Mouse (Mus musculus): Measurements from ENCODE around the gene 4930402H24Rik. TPM values are rescaled to one million over a fixed set of nuclear protein-coding genes. Genes with fewer than 3 reads are reported as not detected.

Gene 4930402H24Rik
- total and polyA plus RNA-seq, 3 experiments: 6.1 to 6.2 TPM; not detected in 1

GRCm38 (mm10) chr2:130733444-130733843 is 172.8 kb downstream of the 4930402H24Rik start:
- no peaks in the 10 kb centered on the region for H3K79me2 ChIP-seq (ENCODE audit: control insufficient read depth, insufficient read depth, low read length, poor library complexity)

DNA sequence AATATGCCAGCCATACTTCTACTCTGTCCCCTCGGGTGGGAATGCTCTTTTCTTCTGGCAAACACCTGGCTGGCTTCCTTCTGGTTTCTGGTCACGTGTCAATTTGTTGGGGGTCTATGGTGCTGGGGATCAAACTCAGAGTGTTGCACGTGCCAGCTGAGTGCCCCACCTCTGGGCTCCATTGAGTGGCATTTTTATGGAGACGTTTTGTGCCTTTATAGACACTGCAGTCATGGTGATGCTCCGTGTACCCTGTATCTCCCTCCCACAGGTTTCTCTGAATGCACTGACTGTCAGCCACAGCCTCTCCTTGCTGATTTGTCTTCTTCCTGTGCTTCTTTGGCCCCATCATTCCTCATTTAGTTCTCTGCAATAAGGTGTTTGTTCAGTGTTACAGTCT is 174.4 kb downstream of the 4930402H24Rik start:
- Histone ChIP-seq H3K36me3 (ENCODE audit: control insufficient read depth in 1 of 2, insufficient read depth in 2 of 2, low read length in 2 of 2) (peaks cover 0 to 6% of the 10 kb centered on the region in 2 experiments; a peak in 1 of 4 replicates), H3K4me1 (ENCODE audit: control insufficient read depth in 1 of 2, insufficient read depth in 2 of 2, low read length in 2 of 2) (no peaks in the 10 kb centered on the region; a peak in 1 of 4 replicates), H3K9me3 (replicated peaks; ENCODE audit: insufficient read depth, low read length) (no peaks in the 10 kb centered on the region), H3K9ac (ENCODE audit: control insufficient read depth, low read depth, low read length, poor library complexity, severe bottlenecking) (no peak overlapping the region), H3K27ac (ENCODE audit: control insufficient read depth, low read depth, low read length) (no peak overlapping the region), H3K27me3 (ENCODE audit: control insufficient read depth in 1 of 2, insufficient read depth in 2 of 2, low read length in 2 of 2) (no peaks in the 10 kb centered on the region), H3K4me3 (ENCODE audit: control insufficient read depth in 1 of 2, insufficient read depth in 1 of 2, low read depth in 2 of 2, low read length in 2 of 2) (no peak overlapping the region), H3K79me2 (ENCODE audit: control insufficient read depth, insufficient read depth, low read length, poor library complexity) (no peaks in the 10 kb centered on the region)
- no peak for DNase-seq (ENCODE audit: low read depth, low spot score)
- TF ChIP-seq HCFC1 (IDR thresholded peaks at IDR 0.05; ENCODE audit: low read depth, low read length) (no peak), SMC3 (IDR thresholded peaks at IDR 0.05; ENCODE audit: low read depth, low read length) (no peak), UBTF (IDR thresholded peaks at IDR 0.05; ENCODE audit: borderline replicate concordance, insufficient read depth, low read depth, low read length) (no peak), USF1 (IDR thresholded peaks at IDR 0.05; ENCODE audit: low read depth, low read length) (no peak), MAFK (IDR thresholded peaks at IDR 0.05; ENCODE audit: borderline replicate concordance, low read depth, low read length) (no peak), E2F4 (IDR thresholded peaks at IDR 0.05; ENCODE audit: borderline replicate concordance, low read depth, low read length) (no peak), ETS1 (IDR thresholded peaks at IDR 0.05; ENCODE audit: low read depth, low read length) (no peak)

More at GRCm38 (mm10) chr2:130733444-130733843, 172.8 kb downstream of the 4930402H24Rik start:
- no peak for DNase-seq (ENCODE audit: low read depth, low spot score)
- TF ChIP-seq MYC (IDR thresholded peaks at IDR 0.05; ENCODE audit: low read depth, low read length) (no peak), SIN3A (IDR thresholded peaks at IDR 0.05; ENCODE audit: low read length) (no peak), CHD1 (IDR thresholded peaks at IDR 0.05; ENCODE audit: low read depth, low read length) (no peak), HCFC1 (IDR thresholded peaks at IDR 0.05; ENCODE audit: low read depth, low read length) (no peak), ZNF384 (IDR thresholded peaks at IDR 0.05; ENCODE audit: low read depth, low read length) (no peak), ZKSCAN1 (IDR thresholded peaks at IDR 0.05; ENCODE audit: low read depth, low read length) (no peak), TBP (IDR thresholded peaks at IDR 0.05; ENCODE audit: low read depth, low read length) (no peak), NELFE (IDR thresholded peaks at IDR 0.05; ENCODE audit: low read depth, low read length) (no peak), NRF1 (IDR thresholded peaks at IDR 0.05; ENCODE audit: insufficient read depth, low read depth, low read length, poor library complexity, severe bottlenecking) (no peak), MXI1 (IDR thresholded peaks at IDR 0.05; ENCODE audit: low read depth, low read length) (no peak), RCOR1 (IDR thresholded peaks at IDR 0.05; ENCODE audit: low read depth, low read length) (no peak), CTCF (IDR thresholded peaks at IDR 0.05 in 2 of 3, conservative IDR thresholded peaks at IDR 0.05 in 1 of 3; ENCODE audit: control insufficient read depth in 1 of 3, insufficient read depth in 1 of 3, low read depth in 2 of 3, low read length in 3 of 3, poor library complexity in 1 of 3, severe bottlenecking in 1 of 3) (no peak), ZMIZ1 (IDR thresholded peaks at IDR 0.05; ENCODE audit: low read depth, low read length) (no peak), KAT2A (conservative IDR thresholded peaks at IDR 0.05; ENCODE audit: low read depth, low read length) (no peak), USF2 (IDR thresholded peaks at IDR 0.05; ENCODE audit: borderline replicate concordance in 1 of 2, insufficient read depth in 1 of 2, low read depth in 1 of 2, low read length in 2 of 2) (no peak), MAZ (IDR thresholded peaks at IDR 0.05; ENCODE audit: low read depth, low read length) (no peak), TCF12 (IDR thresholded peaks at IDR 0.05; ENCODE audit: low read depth, low read length) (no peak)
- H3K27ac ChIP-seq (ENCODE audit: control insufficient read depth, low read depth, low read length): no peak overlapping the region
- no peak overlapping the region for H3K9ac ChIP-seq (ENCODE audit: control insufficient read depth, low read depth, low read length, poor library complexity, severe bottlenecking)
- no peaks in the 10 kb centered on the region for H3K27me3 ChIP-seq (ENCODE audit: control insufficient read depth in 1 of 2, insufficient read depth in 2 of 2, low read length in 2 of 2)
- H3K9me3 ChIP-seq (replicated peaks; ENCODE audit: insufficient read depth, low read length): no peaks in the 10 kb centered on the region
- H3K4me1 ChIP-seq (ENCODE audit: control insufficient read depth in 1 of 2, insufficient read depth in 2 of 2, low read length in 2 of 2): no peaks in the 10 kb centered on the region
- no peak overlapping the region for H3K4me3 ChIP-seq (ENCODE audit: control insufficient read depth in 1 of 2, insufficient read depth in 1 of 2, low read depth in 2 of 2, low read length in 2 of 2)
- H3K36me3 ChIP-seq (ENCODE audit: control insufficient read depth in 1 of 2, insufficient read depth in 2 of 2, low read length in 2 of 2): peaks cover 0 to 6% of the 10 kb centered on the region in 2 experiments; a peak in 1 of 4 replicates
